Mouse (Mus musculus): ENCODE results near the gene Fam114a1.

GRCm38 (mm10) chr5:64989940-64990339 is 20.1 kb downstream of the Fam114a1 start:
- TF ChIP-seq CTCF (IDR thresholded peaks at IDR 0.05; ENCODE audit: extremely low read depth, insufficient read depth, insufficient read length, insufficient replicate concordance) (no peak), POLR2A (IDR thresholded peaks at IDR 0.05; ENCODE audit: low read depth, low read length) (no peak)

Data from spleen, adult 2 months (tissue).